Mouse (Mus musculus): Measurements from ENCODE around the gene Rbms3.

GRCm38 (mm10) chr9:117180658-117181057, 449.1 kb downstream of the Rbms3 start:
- TF ChIP-seq CTCF (IDR thresholded peaks at IDR 0.05; ENCODE audit: borderline replicate concordance, extremely low read depth, insufficient read depth, insufficient read length) (no peak), POLR2A (IDR thresholded peaks at IDR 0.05; ENCODE audit: borderline replicate concordance, extremely low read depth, insufficient read depth, insufficient read length, poor library complexity, severe bottlenecking) (no peak)

All from brain, embryonic 14.5 days (tissue).